Mouse (Mus musculus) A20 (cell line): ENCODE measurements around the gene 2010111I01Rik.
"Not testable (repeated sequence)": the region's sequence is repeated elsewhere in the genome, so short reads cannot be mapped to it uniquely, and the experiment has no call there.

ENCODE experiments used
- DNase-seq: peaks from one replicate; pipeline ENCODE4 v3.0.0-alpha.2; 2011; ENCODE audit warnings: low read depth, low spot score

Gene 2010111I01Rik

DNA sequence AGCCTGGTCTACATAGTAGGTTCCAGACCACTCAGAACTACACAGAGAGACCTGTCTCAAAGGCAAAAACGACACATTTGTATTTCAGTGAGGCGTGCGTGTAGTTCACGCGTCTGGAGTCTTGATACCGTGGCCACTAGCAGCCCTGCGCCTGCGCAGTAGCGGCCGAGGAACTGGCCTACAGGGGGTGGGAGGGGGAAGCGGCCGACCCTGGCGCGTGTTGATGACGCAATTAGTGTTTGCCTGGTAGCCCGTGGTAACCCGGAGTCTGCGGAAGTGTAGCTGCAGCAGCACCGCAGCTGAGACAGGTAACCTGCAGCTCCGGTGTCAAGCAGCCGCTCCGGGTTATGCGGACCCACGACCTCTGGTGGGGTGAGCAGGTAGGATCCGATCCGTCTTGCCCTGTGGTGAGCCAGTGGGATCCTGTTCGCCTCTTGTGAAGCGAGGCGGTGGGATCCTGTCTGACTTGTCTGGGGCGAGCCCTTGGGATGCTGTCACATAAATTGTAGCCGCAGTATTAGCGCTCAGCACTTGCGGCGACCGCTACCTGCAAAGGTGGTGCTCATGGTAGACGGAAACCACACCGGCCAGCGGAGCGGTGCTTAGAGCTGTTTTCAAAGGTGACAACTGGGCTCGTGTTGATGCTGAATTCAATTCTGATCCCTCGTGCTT, at the start of gene 2010111I01Rik:
TSS of gene 2010111I01Rik (plus strand) at position 254 of the 672 bp plus-strand sequence.
- DNase-seq: peak; percentile 97

DNA sequence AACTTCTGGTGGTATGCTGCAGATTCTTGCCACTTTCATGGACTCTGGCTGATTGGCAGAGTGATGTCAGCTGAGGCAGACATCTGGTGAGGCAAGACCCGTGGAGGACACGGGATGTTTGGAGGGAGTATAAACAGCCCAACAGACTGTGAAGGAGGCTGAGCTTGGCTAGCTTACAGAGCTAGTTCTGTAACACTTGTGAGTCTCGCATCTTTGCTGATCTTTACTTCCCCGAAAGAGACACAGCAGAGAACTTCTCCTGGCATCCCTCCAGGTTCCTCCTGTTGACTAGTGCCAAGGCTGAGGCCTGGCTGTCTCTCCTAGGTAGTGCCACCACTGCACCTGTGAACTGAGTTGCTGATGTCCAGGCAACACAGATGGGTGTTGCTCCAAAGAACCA, 48.0 kb upstream of the 2010111I01Rik start:
- DNase-seq: no peak

GRCm38 (mm10) chr13:62917416-62918110, 47.1 kb upstream of the 2010111I01Rik start:
- no peak for DNase-seq

- peak; percentile 62 for DNase-seq
Measured at GRCm38 (mm10) chr13:62919647-62920341, 44.9 kb upstream of the 2010111I01Rik start.

DNA sequence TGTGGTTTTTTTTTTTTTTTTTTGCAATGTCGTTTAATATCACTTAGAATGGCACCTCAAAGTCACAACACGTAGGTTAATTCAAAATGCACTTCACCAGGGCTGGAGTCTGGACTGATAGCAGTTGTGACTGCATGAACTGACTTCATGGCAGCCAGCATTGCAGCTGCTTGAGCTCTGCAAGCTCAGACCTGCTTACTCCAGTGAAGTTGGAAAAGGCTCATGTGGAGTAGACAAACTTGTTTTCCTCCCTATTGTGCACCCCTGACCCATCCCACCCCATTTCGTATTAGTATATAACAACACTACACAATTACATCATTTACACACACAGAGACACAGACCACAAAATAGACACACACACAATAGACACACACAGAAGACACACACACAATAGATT, 42.0 kb upstream of the 2010111I01Rik start:
- no peak for DNase-seq

- DNase-seq: no peak
Measured at GRCm38 (mm10) chr13:62923182-62923581, 41.5 kb upstream of the 2010111I01Rik start.

DNA sequence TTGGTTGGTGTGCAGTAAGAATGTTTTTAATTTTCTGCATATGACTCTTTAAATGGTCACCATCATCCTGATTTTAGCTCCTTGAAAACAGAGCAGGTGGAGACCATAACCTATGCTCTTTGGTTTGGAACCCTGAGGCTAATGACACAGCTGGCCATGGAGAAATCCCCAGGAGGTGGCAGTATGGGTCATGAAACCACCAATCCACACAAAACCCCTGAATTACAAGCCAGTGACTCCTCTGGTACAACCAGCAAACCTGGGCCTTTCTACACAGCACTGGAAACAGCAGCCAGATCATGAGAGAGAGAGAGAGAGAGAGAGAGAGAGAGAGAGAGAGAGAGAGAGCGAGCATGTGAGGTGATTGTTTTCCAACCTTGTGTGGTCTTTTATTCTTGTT, 38.2 kb upstream of the 2010111I01Rik start:
- DNase-seq: peak; percentile 30

DNA sequence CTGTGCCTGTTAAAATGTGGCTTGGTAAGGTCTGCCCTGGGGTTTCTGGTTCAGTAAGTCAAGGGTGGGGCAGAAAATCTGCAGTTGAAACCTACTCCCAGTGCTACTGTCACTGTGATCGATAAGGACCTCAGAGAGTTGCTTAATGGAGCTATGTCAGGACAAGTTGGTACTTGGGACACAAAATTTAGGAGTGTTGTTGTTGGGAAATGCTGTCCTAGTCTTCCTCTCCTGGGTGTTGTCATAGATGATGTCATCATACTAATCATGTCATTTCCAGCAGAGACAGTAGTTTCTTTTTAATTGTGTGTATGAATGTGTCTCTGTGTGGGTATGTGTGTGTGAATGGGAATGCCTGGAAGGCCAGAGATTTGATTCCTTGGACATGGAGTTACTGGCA, 37.2 kb upstream of the 2010111I01Rik start:
- no peak for DNase-seq

DNA sequence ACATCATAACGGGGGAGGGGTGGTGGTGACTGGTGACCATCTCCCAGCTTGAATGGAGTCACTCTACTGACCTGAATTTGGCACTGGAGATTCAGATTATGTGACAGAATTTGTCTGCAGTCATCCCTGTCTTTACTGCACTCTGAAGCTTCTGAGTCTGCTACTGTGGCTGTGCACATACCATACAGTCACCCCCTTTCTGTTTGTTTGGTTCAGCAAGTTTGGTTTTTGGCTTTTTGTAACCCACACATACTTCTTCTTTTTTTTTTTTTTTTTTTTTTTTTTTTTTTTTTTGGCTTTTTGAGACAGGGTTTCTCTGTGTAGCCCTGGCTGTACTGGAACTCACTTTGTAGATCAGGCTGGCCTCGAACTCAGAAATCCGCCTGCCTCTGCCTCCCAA, 35.5 kb upstream of the 2010111I01Rik start:
- not testable (repeated sequence) for DNase-seq

DNA sequence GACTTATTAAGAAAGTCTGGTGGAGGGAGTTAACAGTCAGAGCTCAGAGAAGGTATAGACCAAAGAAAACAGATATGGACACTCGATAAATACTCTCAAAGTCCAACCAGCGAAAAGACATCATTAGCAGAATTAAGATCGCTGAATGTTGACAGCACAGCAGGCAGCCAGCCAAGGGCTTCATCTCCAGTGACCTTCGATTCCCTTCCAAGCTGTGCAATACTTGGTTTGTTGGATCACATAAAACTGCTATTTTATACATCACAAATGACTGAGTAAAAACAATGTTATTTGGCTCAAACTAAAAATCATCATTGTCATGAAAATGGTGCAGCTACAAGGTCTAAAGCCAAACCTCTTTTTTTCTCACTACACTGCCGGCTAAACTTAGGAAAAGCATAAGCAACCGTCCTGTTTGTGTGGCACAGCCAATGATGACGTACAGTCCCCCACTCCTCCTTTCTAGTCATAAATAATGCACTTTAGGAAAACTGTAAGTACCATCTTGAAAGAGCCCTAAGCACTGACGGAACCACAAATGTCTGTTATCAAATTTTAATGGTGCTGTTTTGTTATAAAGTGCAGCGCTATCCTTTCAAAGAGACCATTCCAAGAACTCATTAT, 34.8 kb upstream of the 2010111I01Rik start:
- DNase-seq: no peak

DNA sequence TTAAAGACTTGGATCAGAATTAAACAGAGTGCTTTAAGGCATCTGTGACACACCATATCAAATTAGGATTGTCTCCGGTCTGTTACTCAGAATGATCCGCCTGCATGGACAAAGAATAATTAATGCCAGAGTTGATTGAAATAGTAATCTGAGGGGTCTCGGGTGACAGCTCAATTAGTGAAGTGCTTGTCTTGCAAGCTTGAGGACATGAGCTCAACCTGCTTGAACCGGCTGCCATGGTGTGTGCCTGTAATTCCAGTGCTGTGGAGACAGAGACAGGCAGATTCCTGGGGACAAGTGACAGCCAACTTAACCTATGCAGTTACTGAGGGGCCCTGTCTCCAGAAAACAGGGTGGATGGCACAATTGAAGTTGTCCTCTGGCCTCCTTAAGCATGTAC, 32.2 kb upstream of the 2010111I01Rik start:
- DNase-seq: no peak

GRCm38 (mm10) chr13:62939371-62939770, 25.3 kb upstream of the 2010111I01Rik start:
- no peak for DNase-seq

GRCm38 (mm10) chr13:62939797-62940196, 24.9 kb upstream of the 2010111I01Rik start:
- no peak for DNase-seq

GRCm38 (mm10) chr13:62940721-62941120, 24.0 kb upstream of the 2010111I01Rik start:
- no peak for DNase-seq

DNA sequence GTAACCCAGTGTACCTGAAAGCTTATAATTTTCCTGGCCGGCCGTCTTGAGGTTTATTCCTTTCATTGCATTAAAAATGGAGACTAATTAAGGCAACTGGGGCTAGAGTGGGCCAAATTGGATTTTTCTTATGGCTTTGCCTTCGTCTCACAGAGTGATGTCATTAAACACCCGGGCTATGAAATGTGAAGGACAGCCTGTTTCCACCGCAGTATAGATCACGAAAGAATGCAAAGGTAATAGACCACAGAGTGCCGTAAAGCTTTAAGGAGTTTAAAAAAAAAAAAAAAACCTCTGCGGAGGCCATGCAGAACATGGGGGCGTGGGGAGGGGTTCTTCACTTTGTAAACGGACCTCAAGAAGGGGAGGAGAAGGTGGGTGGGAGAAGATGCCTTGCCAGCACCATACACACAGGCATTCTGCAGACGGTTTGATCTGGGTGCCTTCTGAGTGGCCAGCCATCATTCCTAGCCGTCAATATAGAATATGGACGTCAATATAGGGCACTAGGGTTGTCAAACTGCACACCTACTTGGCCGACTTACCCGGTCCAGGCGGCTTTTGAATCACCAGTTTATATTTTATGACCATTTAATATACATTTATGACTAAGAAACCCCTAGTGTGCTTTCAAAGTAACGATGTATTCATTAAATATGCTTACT, 23.2 kb upstream of the 2010111I01Rik start:
- DNase-seq: no peak

- DNase-seq: no peak
Measured at GRCm38 (mm10) chr13:62943274-62943830, 21.3 kb upstream of the 2010111I01Rik start.

DNA sequence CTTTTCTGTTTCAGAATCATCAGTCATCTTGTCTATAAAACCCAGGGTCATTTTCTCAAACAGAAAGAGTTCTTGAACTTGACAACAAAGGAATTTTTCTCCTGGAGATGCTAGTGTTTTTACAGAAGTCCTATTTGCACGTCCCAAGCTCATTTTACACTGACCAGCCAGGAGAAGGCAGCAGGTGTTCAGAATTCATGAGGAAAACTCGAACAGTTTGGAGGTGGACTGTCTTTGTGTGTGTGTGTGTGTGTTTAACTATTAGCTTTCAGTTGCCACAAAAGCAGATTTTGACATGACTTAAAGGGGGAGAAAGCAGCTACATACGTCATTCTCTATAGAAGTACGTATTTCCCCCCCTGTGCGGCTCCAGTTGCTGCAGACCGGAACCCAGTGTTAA, 20.6 kb upstream of the 2010111I01Rik start:
- no peak for DNase-seq

DNA sequence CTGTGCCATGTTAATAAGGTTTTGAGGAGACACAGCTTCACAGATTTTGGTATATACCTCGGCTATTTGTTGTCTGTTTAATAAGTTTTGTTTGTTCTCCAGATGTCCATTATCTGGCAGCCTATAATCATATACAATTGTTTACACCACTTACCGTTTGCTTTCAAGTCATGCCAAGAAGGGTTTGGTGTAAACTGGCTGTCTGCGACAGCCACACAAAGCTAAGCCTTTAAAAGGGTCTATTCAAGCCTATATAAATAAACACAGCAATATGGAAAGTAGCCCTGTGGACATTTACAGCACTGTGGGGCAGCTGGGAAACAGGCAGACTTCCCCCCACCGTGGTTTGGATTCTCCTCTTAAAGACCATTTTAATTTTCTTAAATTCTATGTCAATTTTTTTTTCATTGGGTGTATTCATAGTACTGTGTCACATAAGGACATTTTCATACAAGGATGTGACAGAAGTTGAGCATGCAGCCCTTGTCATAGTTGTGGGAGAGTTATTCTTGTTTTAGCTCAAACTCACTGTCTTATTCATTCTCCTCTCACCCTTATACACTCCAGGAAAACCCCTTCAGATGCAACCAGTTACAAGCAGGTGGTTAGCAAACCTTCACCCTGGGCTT, 15.0 kb upstream of the 2010111I01Rik start:
- DNase-seq: no peak

DNA sequence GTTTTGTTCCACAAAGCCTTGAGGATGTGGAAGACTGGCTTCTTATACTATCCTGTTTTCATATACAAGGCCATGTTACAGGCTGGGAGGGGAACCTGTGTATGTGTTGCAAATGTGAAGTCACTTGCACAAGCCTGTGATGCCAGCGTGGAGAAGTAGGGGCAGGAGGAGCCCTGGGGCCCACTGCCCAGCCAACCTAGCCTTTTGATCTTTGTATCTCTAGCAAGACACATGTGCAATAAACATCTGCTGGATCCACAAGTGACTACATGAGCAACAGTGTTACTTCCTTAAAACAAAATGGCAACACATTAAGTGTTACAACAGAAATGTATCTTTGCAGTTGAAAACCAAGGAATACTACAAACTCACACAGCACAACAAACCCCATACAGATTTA, 13.1 kb upstream of the 2010111I01Rik start:
- no peak for DNase-seq

- no peak for DNase-seq
Measured at GRCm38 (mm10) chr13:62952047-62952446, 12.6 kb upstream of the 2010111I01Rik start.

GRCm38 (mm10) chr13:62952624-62953023, 12.1 kb upstream of the 2010111I01Rik start:
- no peak for DNase-seq
